Mouse (Mus musculus) CH12.LX (cell line): Measurements from ENCODE around the gene Fez2. TPM values are rescaled to one million over a fixed set of nuclear protein-coding genes. Genes with fewer than 3 reads are reported as not detected.

Experiments
- DNase-seq: peaks from one replicate; pipeline ENCODE4 v3.0.0-alpha.2; 2013; ENCODE audit errors: extremely low read depth
- H3K27ac ChIP-seq: 2 replicates; pipeline ENCODE4 v1.5.1; 2012; ENCODE audit warnings: low read depth, mild to moderate bottlenecking, control low read depth, moderate library complexity; ENCODE audit not compliant: insufficient read depth
- H3K27me3 ChIP-seq: replicated peaks from 2 replicates; pipeline ENCODE3; 2012; ENCODE audit warnings: inconsistent platforms
- H3K36me3 ChIP-seq, 2 experiments: replicated peaks in 1 of 2; 2 replicates each; pipeline versions ENCODE3 to v1.6.1; 2012; ENCODE audit warnings: inconsistent platforms in 1 of 2, low read length in 1 of 2, mild to moderate bottlenecking in 1 of 2, mixed read lengths in 1 of 2, moderate library complexity in 1 of 2; ENCODE audit not compliant: control insufficient read depth in 1 of 2, insufficient read depth in 1 of 2
- H3K4me1 ChIP-seq, 2 experiments: 2 replicates each; pipeline ENCODE4 v1.6.1; 2012; ENCODE audit warnings: inconsistent platforms in 1 of 2, moderate library complexity in 1 of 2; ENCODE audit not compliant: insufficient read depth in 2 of 2, control insufficient read depth in 1 of 2
- H3K4me2 ChIP-seq: 2 replicates; pipeline ENCODE4 v1.6.1; 2012; ENCODE audit warnings: low read depth, mild to moderate bottlenecking, control low read depth; ENCODE audit not compliant: poor library complexity, insufficient read depth, severe bottlenecking
- H3K4me3 ChIP-seq, 3 experiments: fragments of 150-350 bp in 1 of 3; sonication (generic) in 1 of 3; replicated peaks in 1 of 3; 2 replicates each; pipeline versions ENCODE3 to v1.5.1; 2011 to 2012; ENCODE audit warnings: low read depth in 2 of 3, low read length in 2 of 3, mild to moderate bottlenecking in 2 of 3, moderate library complexity in 2 of 3, control low read depth in 1 of 3, improper control_type of control experiment in 1 of 3, inconsistent platforms in 1 of 3, mixed read lengths in 1 of 3; ENCODE audit not compliant: poor library complexity in 1 of 3
- H3K79me2 ChIP-seq: replicated peaks from 2 replicates; pipeline ENCODE4 v1.6.1; 2012; ENCODE audit warnings: mild to moderate bottlenecking, moderate library complexity; ENCODE audit not compliant: control insufficient read depth, poor library complexity, insufficient read depth, severe bottlenecking; ENCODE audit errors: extremely low read depth
- H3K9ac ChIP-seq: 2 replicates; pipeline ENCODE4 v1.6.1; 2012; ENCODE audit warnings: low read depth, mild to moderate bottlenecking, control low read depth, moderate library complexity; ENCODE audit not compliant: insufficient read depth
- H3K9me3 ChIP-seq: replicated peaks from 2 replicates; pipeline ENCODE3; 2012; ENCODE audit warnings: low read length, inconsistent platforms, mixed read lengths
- CHD2 ChIP-seq: IDR thresholded peaks from 2 replicates; pipeline ENCODE4 v1.6.1; 2011; ENCODE audit warnings: low read length, improper control_type of control experiment
- E2F4 ChIP-seq: IDR thresholded peaks from 2 replicates; pipeline ENCODE4 v1.6.1; 2011; ENCODE audit warnings: low read depth, low read length, improper control_type of control experiment; ENCODE audit not compliant: insufficient replicate concordance
- ELF1 ChIP-seq: IDR thresholded peaks from 2 replicates; pipeline ENCODE4 v1.6.1; 2014; ENCODE audit warnings: low read depth, mild to moderate bottlenecking, inconsistent platforms, low read length, improper control_type of control experiment
- EP300 ChIP-seq: IDR thresholded peaks from 2 replicates; pipeline ENCODE4 v1.6.1; 2011; ENCODE audit warnings: low read length, improper control_type of control experiment
- HCFC1 ChIP-seq: IDR thresholded peaks from 2 replicates; pipeline ENCODE4 v1.6.1; 2012; ENCODE audit warnings: low read depth, mild to moderate bottlenecking, inconsistent platforms, low read length, improper control_type of control experiment
- IRF4 ChIP-seq: IDR thresholded peaks from 2 replicates; pipeline ENCODE4 v1.6.1; 2014; ENCODE audit warnings: low read depth, mild to moderate bottlenecking, inconsistent platforms, low read length, improper control_type of control experiment
- JUN ChIP-seq: IDR thresholded peaks from 2 replicates; pipeline ENCODE4 v1.6.1; 2011; ENCODE audit warnings: low read depth, mild to moderate bottlenecking, low read length, improper control_type of control experiment, moderate library complexity; ENCODE audit not compliant: insufficient read depth
- MAFK ChIP-seq: IDR thresholded peaks from 2 replicates; pipeline ENCODE4 v1.6.1; 2011; ENCODE audit warnings: low read length, improper control_type of control experiment; ENCODE audit not compliant: insufficient replicate concordance
- MEF2A ChIP-seq: IDR thresholded peaks from 2 replicates; pipeline ENCODE4 v1.6.1; 2014; ENCODE audit warnings: low read depth, mild to moderate bottlenecking, inconsistent platforms, low read length, improper control_type of control experiment, borderline replicate concordance
- MXI1 ChIP-seq: IDR thresholded peaks from 2 replicates; pipeline ENCODE4 v1.6.1; 2011; ENCODE audit warnings: mild to moderate bottlenecking, low read depth, low read length, improper control_type of control experiment
- NELFE ChIP-seq: IDR thresholded peaks from 2 replicates; pipeline ENCODE4 v1.6.1; 2011; ENCODE audit warnings: low read depth, low read length, improper control_type of control experiment
- PAX5 ChIP-seq: IDR thresholded peaks from 2 replicates; pipeline ENCODE4 v1.6.1; 2012; ENCODE audit warnings: low read length, inconsistent platforms, mixed read lengths
- POLR2AphosphoS2 ChIP-seq: IDR thresholded peaks from 2 replicates; pipeline ENCODE4 v1.6.1; 2011; ENCODE audit warnings: low read depth, low read length, improper control_type of control experiment
- RAD21 ChIP-seq: IDR thresholded peaks from 2 replicates; pipeline ENCODE4 v1.6.1; 2011; ENCODE audit warnings: low read depth, mild to moderate bottlenecking, low read length, improper control_type of control experiment, moderate library complexity
- RCOR1 ChIP-seq: conservative IDR thresholded peaks from 2 replicates; pipeline ENCODE4 v1.6.1; 2012; ENCODE audit warnings: low read depth, mild to moderate bottlenecking, inconsistent platforms, low read length, improper control_type of control experiment
- SIN3A ChIP-seq: IDR thresholded peaks from 2 replicates; pipeline ENCODE4 v1.6.1; 2012; ENCODE audit warnings: low read length, improper control_type of control experiment, inconsistent platforms
- SMC3 ChIP-seq: IDR thresholded peaks from 2 replicates; pipeline ENCODE4 v1.6.1; 2011; ENCODE audit warnings: low read depth, low read length, improper control_type of control experiment
- UBTF ChIP-seq: IDR thresholded peaks from 2 replicates; pipeline ENCODE4 v1.6.1; 2012; ENCODE audit warnings: low read depth, mild to moderate bottlenecking, inconsistent platforms, low read length, improper control_type of control experiment, moderate library complexity
- ZC3H11A ChIP-seq: IDR thresholded peaks from 2 replicates; pipeline ENCODE4 v1.6.1; 2012; ENCODE audit warnings: low read depth, mild to moderate bottlenecking, inconsistent platforms, low read length, improper control_type of control experiment
- ZNF384 ChIP-seq: IDR thresholded peaks from 2 replicates; pipeline ENCODE4 v1.6.1; 2012; ENCODE audit warnings: low read depth, low read length, improper control_type of control experiment, inconsistent platforms
- dilution Hi-C: fragments of 300-500 bp; cut with MboI; formaldehyde crosslinking; loops from 2 replicates; pipeline ENCODE4 v1.14.3; 2020; ENCODE audit warnings: low sequenced_read_pairs; ENCODE audit not compliant: extremely low pct_unique_long_range_greater_than_20kb, extremely low pct_ligation_motif_present
- in situ Hi-C: fragments of 300-500 bp; cut with MboI; formaldehyde crosslinking; loops from 3 replicates; pipeline ENCODE4 v1.14.3; 2019; ENCODE audit warnings: low sequenced_read_pairs, low pct_ligation_motif_present, low pct_unique_long_range_greater_than_20kb, mixed read lengths
- polyA plus RNA-seq: library from polyadenylated mRNA; unstranded; fragments of >175 nt; gene quantifications from 2 replicates; pipeline ENCODE4 v1.2.1, GENCODE M21; 2012; ENCODE audit warnings: low read depth; ENCODE audit not compliant: insufficient read length
- total RNA-seq, 2 experiments: library from RNA; depleted of rRNA; stranded (reverse); fragments of 300-350 nt in 1 of 2; fragments of >200 nt in 1 of 2; gene quantifications; 2 replicates each; pipeline ENCODE4 v1.2.3; 2012 to 2014

The Fez2 gene
- total and polyA plus RNA-seq, 3 experiments, result 13.5 to 18.7 (median 14.2) TPM

DNA sequence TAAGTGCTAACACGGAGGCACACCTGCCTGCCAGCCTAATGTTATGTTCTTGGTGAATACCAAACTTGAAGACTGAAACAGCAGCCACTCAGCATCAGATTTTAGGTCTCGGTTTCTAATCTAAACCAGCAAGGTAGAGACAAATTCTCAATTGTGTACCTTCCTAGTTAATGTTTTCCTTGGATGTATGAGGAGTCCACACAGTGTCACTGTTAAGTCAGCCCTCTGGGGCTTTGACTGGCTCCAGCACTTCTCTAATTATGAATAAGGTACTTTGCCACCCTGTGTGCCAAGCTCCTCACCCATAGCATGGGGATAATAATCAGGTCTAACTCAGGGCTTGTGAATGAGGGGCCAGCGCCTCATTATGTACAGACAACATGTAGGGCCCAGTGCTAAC lies 35.6 kb downstream of the Fez2 start:
- no peak for DNase-seq
- TF ChIP-seq IRF4 (no peak), HCFC1 (no peak), ZNF384 (no peak), NELFE (no peak), MEF2A (no peak), SMC3 (no peak), MXI1 (no peak), ELF1 (no peak), EP300 (no peak)
- Histone ChIP-seq H3K79me2 (no peaks in the 10 kb centered on the region), H3K27ac (no peak overlapping the region), H3K4me3 (no peak overlapping the region), H3K36me3 (peaks cover 21 to 74% of the 10 kb centered on the region in 2 experiments), H3K4me1 (peaks cover 0 to 7% of the 10 kb centered on the region in 2 experiments; a peak in 2 of 4 replicates), H3K9ac (no peak overlapping the region), H3K27me3 (no peaks in the 10 kb centered on the region), H3K9me3 (no peaks in the 10 kb centered on the region), H3K4me2 (no peak overlapping the region)
- dilution Hi-C loops (no loop called here), in situ Hi-C loops (no loop called here)

DNA sequence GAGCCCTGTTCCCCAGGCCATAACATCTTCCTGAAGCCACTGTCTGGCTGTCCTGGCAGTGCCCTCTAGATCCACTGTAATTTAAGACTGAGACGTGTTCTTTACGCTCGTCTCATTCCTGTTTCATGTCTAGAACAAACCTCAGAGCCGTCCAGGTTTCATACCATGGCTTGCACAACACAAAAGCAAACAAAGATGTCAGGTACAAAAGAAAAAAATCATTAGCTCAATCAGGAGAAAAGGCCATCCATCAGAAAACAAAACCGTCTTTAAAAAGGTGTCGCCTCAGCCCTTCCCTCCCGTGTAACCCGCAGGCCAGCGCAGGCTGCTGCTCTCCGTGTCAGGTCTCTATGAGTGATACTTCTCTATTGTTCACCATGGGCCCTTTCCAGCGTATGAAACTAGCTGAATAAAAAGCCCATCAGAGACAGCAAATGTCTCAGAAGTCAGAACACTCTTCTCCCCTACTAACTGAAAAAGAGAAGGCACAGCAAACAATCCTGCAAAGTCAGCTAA lies 38.2 kb downstream of the Fez2 start:
- Histone ChIP-seq H3K36me3 (peaks cover 27 to 73% of the 10 kb centered on the region in 2 experiments), H3K4me1 (peaks cover under 1 to 9% of the 10 kb centered on the region in 2 experiments; a peak in 3 of 4 replicates), H3K4me2 (no peak overlapping the region), H3K27me3 (no peaks in the 10 kb centered on the region), H3K4me3 (no peak overlapping the region), H3K79me2 (no peaks in the 10 kb centered on the region), H3K9me3 (no peaks in the 10 kb centered on the region), H3K9ac (no peak overlapping the region), H3K27ac (no peak overlapping the region)
- TF ChIP-seq E2F4, result no peak
- TF ChIP-seq UBTF, result no peak
- TF ChIP-seq PAX5, result no peak
- no peak for TF ChIP-seq MAFK
- no peak for TF ChIP-seq RAD21
- no peak for TF ChIP-seq SIN3A
- TF ChIP-seq CHD2, result no peak
- no peak for TF ChIP-seq RCOR1
- no peak for TF ChIP-seq ELF1
- TF ChIP-seq JUN, result no peak
- TF ChIP-seq POLR2AphosphoS2, result no peak
- no peak for TF ChIP-seq ZC3H11A
- dilution Hi-C loops (no loop called here), in situ Hi-C loops (no loop called here)
- DNase-seq, result no peak
